8 mouse cellular contexts compared by ENCODE assay signal in genomic region chrX:143393791-143394369, GRCm38 (mm10). TPM values are rescaled to one million over a fixed set of nuclear protein-coding genes. Genes with fewer than 3 reads are reported as not detected.
DNase-seq lines count a peak whose midpoint lies in the region; ATAC-seq and TF ChIP-seq lines count a peak whose summit lies in the region.

Gene Chrdl1, minus strand, starts transcription at chrX:143394262.

- no peak for TF ChIP-seq CTCF in hindbrain, postnatal 0 days (IDR thresholded peaks at IDR 0.05; ENCODE audit: low read depth)

- peak within 1 kb of the TSS; percentile 48 for H3K4me3 ChIP-seq in forebrain, embryonic 16.5 days (replicated peaks; ENCODE audit: low read length)
- peak within 1 kb of the TSS; percentile 47 for H3K4me3 ChIP-seq in hindbrain, postnatal 0 days (ENCODE audit: low read length)

- peak; percentile 48 for DNase-seq in adrenal gland, postnatal 10 days
- no peak for DNase-seq in adrenal gland, postnatal 4 days (ENCODE audit: low spot score in 2 of 2)
- peak; percentile 72 for DNase-seq in Muller cell, postnatal 12 days (ENCODE audit: inconsistent ontology term)
- DNase-seq in hindbrain, postnatal 0 days (ENCODE audit: low spot score), result peak; percentile 2
- DNase-seq in liver, result peak; percentile 3
- DNase-seq in neural tube, embryonic 10.5 days (ENCODE audit: extremely low spot score, low spot score), result peak; percentile 34
- no peak for DNase-seq in thymus, adult 18-20 months

- no peaks in the 10 kb centered on the region for H3K9me3 ChIP-seq in forebrain, embryonic 16.5 days (ENCODE audit: control insufficient read depth, low read length)
- no peaks in the 10 kb centered on the region for H3K9me3 ChIP-seq in hindbrain, postnatal 0 days (ENCODE audit: low read length)

- H3K4me2 ChIP-seq in forebrain, embryonic 16.5 days (ENCODE audit: low read length), result peak within 1 kb of the TSS; percentile 70
- peak within 1 kb of the TSS; percentile 64 for H3K4me2 ChIP-seq in hindbrain, postnatal 0 days (ENCODE audit: low read depth, low read length)

- ATAC-seq in forebrain, embryonic 16.5 days, result peak; percentile 62
- ATAC-seq in hindbrain, postnatal 0 days, result peak; percentile 51; the same call in 1 of the 2 replicates

- WGBS in forebrain, embryonic 16.5 days, result 18% methylated on average over 27 of the region's 37 CpGs
- WGBS in hindbrain, postnatal 0 days, result 29% methylated on average over 34 of the region's 37 CpGs

- H3K9ac ChIP-seq in forebrain, embryonic 16.5 days (replicated peaks; ENCODE audit: low read depth, low read length), result peak within 1 kb of the TSS; percentile 35
- H3K9ac ChIP-seq in hindbrain, postnatal 0 days (replicated peaks; ENCODE audit: low read length), result 0 out of 2 replicates have a peak within 1 kb of the TSS, but pooled peaks have one; percentile 30

- no peaks in the 10 kb centered on the region for H3K36me3 ChIP-seq in forebrain, embryonic 16.5 days (ENCODE audit: control insufficient read depth, insufficient read depth)
- H3K36me3 ChIP-seq in hindbrain, postnatal 0 days (ENCODE audit: insufficient read depth, low read length), result no peaks in the 10 kb centered on the region

- H3K27ac ChIP-seq in forebrain, embryonic 16.5 days (ENCODE audit: low read length), result no peak within 1 kb of the TSS
- H3K27ac ChIP-seq in hindbrain, postnatal 0 days, result no peak within 1 kb of the TSS

- 0 out of 2 replicates have a peak, but pooled peaks cover 9% of the 10 kb centered on the region for H3K27me3 ChIP-seq in forebrain, embryonic 16.5 days (replicated peaks; ENCODE audit: control insufficient read depth, insufficient read depth, low read length)
- 0 out of 2 replicates have a peak, but pooled peaks cover 5% of the 10 kb centered on the region for H3K27me3 ChIP-seq in hindbrain, postnatal 0 days (ENCODE audit: insufficient read depth, low read length)

- H3K4me1 ChIP-seq in forebrain, embryonic 16.5 days (replicated peaks; ENCODE audit: control insufficient read depth, insufficient read depth, low read length), result no peaks in the 10 kb centered on the region
- H3K4me1 ChIP-seq in hindbrain, postnatal 0 days (ENCODE audit: insufficient read depth, low read length), result no peaks in the 10 kb centered on the region

RNA-seq across cellular contexts. Expression of gene Chrdl1, which starts in this region (rescaled TPM):
- total RNA-seq in adrenal gland, postnatal 10 days (2021), result 1 to 10 TPM; 4.4 to 5.3 TPM
- total RNA-seq in adrenal gland, postnatal 4 days (2021), result 1 to 10 TPM; 3.6 to 5.6 TPM
- 1.9 and 2.4 TPM in 2 replicates for polyA plus RNA-seq in forebrain, embryonic 16.5 days (2015; fragmentation: Nextera tagmentation; extraction: Ambion mirVana)
- total RNA-seq in hindbrain, postnatal 0 days (2014; rRNA removed), result 3.6 TPM in 2 replicates
- 2.1 and 3.2 TPM in 2 replicates for polyA plus RNA-seq in hindbrain, postnatal 0 days (2015; fragmentation: Nextera tagmentation; extraction: Ambion mirVana)

Comparison
In these comparisons a context has a peak if more than half of its experiments do, and no peak if none do; other contexts are left out.
1. DNase-seq: peak in adrenal gland, postnatal 10 days (single experiment), Muller cell, postnatal 12 days (single experiment), hindbrain, postnatal 0 days (single experiment), liver (single experiment) and neural tube, embryonic 10.5 days (single experiment); none in adrenal gland, postnatal 4 days (0 of 2) and thymus, adult 18-20 months (0 of 2).